Mouse (Mus musculus) spleen, postnatal 0 days (tissue): Measurements from ENCODE around the gene Casp8ap2. TPM values are rescaled to one million over a fixed set of nuclear protein-coding genes. Genes with fewer than 3 reads are reported as not detected.

Source experiments
- polyA plus RNA-seq: library from polyadenylated mRNA; unstranded; fragments of >200 nt; fragmentation: Nextera tagmentation; extraction: Ambion mirVana; gene quantifications from 2 replicates; pipeline ENCODE4 v1.2.1, GENCODE M21; 2015

Casp8ap2 gene
- 43.3 and 46.3 TPM in 2 replicates for polyA plus RNA-seq

DNA sequence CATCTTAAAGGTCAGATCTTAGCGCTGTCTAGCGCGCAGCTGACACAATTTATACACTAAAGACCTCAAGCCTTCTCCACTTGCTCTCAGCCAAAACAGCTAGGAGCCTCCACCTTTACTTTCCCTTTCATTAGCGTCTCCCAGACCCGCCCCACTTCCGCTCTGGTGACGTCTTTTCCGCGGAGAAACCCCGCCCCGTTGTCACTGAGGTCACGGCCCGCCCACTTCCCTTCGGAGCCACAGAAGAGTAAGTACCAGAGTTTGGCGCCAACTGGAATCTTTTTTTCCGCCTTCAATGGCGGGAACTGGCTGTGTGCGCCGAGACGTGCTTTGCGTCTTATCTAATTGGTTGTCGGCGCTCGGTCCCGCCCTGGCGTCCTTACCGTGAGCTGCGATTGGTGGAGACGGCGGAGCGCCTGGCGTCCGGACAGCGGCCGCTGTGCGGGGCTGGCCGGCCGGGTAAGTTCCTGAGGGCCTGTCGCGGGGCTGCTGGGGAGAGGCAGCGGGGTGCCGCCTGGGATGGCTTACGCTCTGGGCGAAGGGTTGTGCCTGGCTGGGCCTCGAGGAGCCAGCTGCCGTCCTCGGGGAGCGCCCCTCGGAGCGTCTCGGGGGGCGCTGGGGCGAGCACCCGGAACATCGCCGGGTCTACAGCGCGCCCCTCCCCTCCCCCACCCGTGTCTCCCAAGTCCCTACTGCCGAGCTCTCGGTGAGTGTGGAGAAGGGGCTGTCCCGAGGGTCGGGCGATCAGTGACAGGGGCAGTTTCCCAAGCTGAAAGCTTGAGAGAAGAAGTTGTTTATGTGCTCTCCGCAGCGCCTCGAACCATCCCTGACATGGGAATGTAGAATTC, at the start of gene Casp8ap2:
Gene Casp8ap2 (plus strand): TSS at position 418 of the 848 bp plus-strand sequence.

DNA sequence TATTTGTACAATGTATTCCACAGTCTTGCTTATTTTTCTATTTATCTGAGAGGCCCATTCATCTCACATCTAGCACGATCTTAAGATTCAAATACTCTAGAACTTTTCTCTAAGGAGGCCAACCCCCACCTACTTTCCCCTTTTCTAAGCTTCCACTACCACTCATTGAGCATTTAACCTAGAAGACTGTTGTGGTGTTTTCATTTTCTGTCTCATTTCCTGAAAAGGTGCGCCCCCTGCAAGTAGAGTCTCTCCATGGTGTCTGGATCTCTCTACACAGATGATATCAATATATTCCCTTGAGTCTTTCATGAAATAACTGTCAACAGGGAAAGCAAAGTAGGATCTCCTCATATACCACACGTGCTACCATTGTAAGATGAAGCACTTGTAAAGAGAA, 12.6 kb upstream of the Casp8ap2 start, which contains the start of gene Gja10:
Gene Gja10 (minus strand): TSS at position 101 of the 400 bp plus-strand sequence.

DNA sequence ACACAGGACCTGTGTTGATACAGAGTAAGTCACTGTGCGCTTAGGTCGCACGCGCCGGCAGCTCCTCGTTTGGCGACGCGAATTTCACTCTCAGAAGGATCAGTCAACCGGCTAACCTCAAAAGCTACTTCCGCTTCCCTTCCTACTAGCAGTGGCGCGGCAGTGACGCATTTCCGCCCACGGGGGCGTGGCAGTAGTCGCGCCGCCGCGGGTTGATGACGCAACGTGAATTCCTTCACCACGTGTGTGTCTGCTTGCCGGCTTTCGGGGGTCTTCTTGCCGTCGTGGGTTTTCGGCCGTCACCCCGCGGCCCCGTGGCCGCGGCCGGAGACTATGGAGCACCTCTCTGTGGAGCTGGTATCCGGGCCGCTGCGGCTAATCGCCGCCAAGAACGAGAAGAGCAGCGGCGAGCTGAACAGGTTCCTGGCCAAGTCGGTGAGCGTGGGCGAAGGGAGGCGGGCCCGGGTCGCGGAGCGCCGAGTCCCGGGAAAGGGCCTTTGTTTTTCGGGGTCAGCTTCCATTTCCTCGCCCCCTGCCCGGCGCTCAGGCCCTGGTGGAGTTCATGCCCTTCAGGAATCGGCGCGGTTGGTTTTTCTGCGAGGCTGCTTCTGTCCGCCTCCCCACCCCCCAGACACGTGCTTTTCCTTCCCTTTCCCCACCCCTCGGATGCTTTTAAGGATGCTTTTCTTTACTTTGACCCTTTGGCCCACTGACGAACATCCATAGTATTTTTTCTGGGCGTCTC, 41.8 kb downstream of the Casp8ap2 start, which contains the start of gene Mdn1:
Gene Mdn1 (plus strand): TSS at position 202 of the 745 bp plus-strand sequence.

Other genes with a start within 250 kb of the Casp8ap2 start
- gene Gja10, start 12.7 kb upstream of the Casp8ap2 start, polyA plus RNA-seq, result not detected in 2 replicates
- 9.2 and 12.3 TPM in 2 replicates for gene Mdn1, start 41.7 kb downstream of the Casp8ap2 start, polyA plus RNA-seq
- gene Lyrm2, start 184.8 kb downstream of the Casp8ap2 start, polyA plus RNA-seq, result 65.0 and 69.7 TPM in 2 replicates